Mouse (Mus musculus) CD8-positive naive resting alpha-beta T cell, adult 2 months (primary cell): ENCODE data around the gene St6gal1.
A peak's percentile ranks its signal among the peaks of the same experiment; 100 is the strongest.

ENCODE experiments used
- DNase-seq, 2 experiments: peaks; one replicate each; pipeline ENCODE4 v3.0.0; 2022; ENCODE audit warnings: low read depth in 2 of 2, low spot score in 2 of 2

The St6gal1 gene

DNA sequence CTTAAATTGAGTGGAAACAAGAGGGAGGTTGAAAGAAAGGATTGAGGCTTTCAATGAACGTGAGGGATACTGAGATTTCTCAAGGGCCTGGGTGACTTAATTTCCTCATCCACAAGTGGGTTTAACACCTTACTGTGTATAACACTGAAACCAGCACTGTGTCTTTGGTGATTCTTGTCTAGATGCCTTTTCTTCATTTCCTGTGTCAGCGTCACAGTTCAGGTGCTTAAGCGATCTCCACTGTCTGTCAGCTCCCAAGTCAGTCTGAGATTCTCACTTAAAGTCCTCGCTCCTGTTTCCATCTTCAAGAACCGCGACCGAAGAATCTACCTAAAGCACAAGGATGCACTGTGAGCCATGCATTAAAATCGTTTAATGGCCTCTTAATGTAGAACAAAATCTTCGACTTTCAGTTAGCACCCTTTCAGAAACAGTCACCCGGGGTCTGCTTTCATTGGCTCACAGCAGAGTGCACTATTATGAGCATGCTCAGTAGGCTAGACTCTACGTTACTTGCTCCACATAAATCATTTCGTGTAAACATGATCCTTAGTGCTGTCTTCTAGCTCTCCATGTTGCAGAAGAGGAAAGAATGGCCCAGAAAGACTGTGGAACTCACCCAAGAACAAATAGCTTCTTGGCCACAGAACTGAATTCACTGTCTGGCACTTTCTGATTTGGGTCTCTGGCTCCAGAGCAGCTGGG lies 1.2 kb upstream of the St6gal1 start:
- DNase-seq = peak; percentile 24 to 28

DNA sequence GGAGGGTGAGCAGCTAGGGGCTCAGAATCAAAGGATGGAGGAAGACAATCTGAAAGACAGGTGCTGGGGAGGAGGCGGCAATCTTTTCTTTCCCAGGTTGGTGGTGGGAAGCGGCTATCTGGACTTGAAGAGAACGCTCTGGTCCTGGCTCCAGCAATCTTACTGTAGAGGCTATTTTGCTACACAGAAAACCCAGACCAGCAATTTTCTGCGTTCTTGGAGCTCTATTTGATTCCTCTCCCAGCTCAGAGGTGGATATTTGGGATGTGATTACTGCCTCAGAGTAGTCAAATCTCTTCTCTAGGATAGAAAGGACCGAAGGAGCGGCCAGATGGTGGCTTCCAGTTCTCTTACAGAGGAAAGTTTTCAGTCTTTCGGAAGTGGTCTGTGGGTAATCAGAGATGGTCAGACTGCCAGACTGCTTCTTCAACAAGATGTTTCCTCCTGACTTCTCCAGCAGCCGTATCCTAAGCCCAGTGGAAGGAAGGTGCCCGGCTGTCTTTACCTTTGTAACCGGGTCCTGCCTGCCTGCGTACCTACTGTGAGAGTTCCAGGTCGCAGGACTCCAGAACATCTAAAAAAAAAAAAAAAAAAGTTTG lies 570 bp upstream of the St6gal1 start:
- peak; percentile 8 to 31 for DNase-seq

DNA sequence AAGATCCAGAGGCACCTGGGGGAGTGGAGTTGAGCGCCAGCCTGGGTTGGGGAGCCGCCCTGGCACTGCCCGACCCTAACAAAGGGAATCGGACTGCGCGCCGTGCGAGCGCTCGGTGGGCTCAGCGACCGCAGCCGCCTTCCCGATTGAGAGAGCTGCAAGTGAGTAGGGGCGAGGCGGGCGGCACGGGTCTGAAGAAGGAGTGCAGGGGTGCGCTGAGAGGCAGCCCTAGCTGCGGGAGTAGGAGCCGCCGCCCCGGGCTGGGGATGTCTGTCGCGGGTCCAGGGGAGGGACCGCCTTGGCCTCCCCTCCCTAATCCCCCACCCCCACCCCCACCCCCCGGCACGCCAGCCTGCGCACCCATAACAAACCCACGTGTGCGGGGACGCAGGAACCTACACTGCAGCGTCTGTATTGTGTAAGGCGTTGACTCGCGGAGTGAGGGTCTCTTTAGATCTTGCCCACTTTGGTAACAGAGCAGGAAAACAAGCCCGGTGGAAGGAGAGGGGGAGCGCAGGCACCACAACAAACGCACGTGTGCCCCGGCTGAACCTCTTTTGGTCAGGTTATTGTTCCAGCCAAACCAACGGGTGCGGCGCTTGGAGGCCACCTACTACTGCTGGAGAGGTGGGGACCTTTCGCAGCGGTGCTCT lies 655 bp downstream of the St6gal1 start:
- peak; percentile 52 to 64 for DNase-seq

DNA sequence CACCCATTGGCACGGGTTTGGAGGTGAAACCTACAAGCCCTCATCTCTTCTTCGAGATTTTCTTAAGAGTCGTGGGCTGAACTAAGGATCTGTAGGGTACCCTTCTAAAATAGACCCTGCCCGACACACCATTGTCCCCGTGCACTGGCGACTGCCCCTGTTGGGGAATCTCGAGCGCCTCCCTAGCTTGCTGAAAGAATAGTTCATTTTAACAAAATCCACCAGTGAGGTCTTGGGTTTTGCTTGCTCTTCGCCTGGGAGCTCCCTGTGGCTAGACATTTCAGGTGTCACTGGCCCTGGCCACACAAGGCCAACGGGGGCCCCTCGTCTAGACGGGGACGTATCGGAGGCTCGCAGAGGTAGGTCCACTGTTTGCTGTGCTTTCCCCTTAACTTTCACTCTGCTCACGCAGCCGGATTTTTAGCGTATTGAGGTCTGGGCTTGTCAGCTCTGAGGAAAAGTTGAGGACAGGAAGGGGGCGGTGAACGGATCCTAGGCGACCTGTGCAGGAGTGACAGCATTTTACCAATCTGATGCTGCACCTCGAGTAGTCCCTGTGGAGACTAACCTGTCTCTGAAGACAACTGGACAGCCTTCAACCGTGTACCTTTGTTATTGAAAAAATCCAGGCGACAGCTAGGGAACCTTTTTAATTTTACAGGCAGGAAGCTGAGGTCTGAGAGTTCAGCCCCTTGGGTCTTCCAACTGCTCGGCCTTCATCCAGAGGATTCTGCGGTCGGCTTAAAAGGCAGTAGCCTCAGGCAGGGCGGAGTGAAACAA lies 1.5 kb downstream of the St6gal1 start:
- peak; percentile 52 to 67 for DNase-seq

DNA sequence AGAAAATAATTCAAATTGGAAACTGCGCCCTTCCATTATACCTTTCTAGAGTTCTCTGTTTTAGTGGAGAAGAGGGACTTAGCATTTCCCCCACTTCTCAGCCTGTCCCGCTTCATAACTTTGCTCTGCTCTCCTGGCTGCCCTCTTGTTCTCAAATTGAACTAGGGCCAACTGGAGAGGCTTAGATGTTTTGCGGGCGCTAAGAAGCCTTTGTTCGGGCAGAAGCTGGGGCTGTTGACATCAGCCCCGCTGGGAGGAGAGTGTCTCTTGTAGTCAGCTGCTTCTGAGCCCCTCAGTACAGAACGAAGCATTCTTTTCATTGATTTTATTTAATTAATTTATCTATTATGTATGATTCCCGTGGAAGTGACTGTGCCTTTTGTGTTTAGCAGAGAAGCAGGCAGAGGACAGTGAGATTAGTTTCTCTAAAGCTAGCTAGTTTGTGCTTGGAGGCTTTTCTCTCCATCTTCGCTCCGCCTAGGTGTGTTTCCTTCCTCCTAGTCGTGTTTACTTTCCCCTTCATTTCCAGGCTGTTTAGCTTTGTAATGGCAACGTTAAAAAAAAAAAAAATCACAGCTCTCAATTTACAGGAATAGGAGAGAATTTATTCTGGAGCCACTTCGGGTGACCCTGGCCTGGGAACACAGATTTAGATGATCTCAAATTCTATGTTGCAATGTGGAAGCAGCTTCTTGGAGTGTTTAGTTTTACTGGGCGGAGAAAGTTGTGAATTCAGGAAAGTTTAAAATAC lies 2.2 kb downstream of the St6gal1 start:
- DNase-seq = peak; percentile 46 to 57

DNA sequence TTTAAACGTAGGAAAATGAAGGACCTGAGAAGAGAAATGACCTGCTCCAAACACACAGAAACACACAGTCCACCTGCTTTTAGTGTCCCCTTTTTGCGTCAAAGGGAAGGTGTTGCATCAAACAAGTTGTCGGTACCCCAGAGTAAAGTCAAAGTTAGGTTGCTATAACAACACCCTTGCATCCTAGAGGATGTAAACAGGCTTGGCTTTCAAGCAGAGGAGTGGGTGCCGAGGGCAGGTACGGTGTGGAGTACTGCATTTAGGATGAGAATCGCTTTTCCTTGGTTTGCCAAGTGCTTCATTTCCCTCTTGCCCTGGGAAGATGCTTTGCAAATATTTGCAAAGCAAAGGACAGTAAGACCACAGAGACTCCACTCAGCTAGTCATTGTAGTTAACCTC lies 3.3 kb downstream of the St6gal1 start:
- DNase-seq = no peak

DNA sequence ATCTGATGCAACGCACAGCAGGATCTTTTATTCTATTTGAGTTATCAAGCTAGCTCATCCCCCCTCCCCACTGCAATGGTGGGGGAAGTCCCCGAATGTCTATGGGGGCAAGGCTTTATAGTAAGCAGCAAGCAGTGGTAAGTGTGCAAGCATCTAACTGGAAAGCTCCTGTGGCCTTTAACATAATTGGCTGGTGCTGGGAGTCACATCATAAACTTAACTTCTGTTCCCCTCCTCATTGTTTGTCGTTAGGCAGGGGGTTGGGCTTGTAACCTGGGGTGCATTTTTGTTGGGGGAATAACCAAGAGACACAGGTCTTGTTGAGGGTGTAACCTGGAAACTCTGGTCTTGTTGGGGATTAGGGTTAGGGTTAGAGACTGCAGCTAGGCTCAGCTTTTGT lies 3.9 kb downstream of the St6gal1 start:
- peak; percentile 14 to 19 for DNase-seq

GRCm38 (mm10) chr16:23229945-23230344 lies 5.4 kb downstream of the St6gal1 start:
- DNase-seq = no peak

DNA sequence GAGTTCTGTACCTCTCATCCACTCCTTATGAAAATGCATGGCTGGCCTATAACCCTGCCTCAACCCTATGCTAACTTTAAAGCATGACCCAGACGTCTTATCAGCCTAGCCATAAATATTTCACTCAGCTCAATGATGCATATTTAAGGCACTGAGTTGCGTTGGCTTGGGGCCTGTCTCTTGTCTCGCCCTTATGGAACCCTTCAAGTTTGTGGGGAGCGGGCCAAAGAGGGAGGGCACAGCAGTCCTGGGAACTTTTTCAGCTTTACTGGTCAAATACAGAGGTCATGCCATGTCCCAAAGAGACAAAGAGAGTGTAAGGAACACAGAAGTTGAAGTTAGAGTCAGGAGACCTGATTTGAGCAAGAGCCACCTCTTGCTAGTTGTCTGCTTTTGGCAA lies 6.6 kb downstream of the St6gal1 start:
- DNase-seq = no peak

- no peak for DNase-seq
Measured at GRCm38 (mm10) chr16:23232691-23233090, 8.2 kb downstream of the St6gal1 start.

- no peak for DNase-seq
Measured at GRCm38 (mm10) chr16:23233496-23233895, 9.0 kb downstream of the St6gal1 start.

DNA sequence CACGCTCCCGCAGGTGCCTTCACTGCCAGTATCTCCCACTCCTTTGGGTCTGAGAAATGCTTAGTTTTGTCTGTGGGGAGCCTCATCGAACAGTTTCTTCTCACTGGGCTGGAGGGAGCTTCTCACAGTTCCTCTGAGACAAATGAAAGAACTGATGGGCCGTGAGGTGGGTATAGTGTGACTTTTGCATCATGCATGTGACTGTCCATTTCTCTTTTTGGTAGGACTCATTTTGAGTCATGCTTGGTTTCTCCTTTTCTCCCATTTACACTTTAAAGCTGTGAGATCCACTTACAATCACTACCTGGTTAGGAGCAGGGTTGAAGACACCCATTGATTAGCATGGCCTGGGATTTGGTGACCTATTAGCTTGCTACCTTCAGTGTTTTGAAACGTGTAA lies 10.0 kb downstream of the St6gal1 start:
- DNase-seq = no peak

DNA sequence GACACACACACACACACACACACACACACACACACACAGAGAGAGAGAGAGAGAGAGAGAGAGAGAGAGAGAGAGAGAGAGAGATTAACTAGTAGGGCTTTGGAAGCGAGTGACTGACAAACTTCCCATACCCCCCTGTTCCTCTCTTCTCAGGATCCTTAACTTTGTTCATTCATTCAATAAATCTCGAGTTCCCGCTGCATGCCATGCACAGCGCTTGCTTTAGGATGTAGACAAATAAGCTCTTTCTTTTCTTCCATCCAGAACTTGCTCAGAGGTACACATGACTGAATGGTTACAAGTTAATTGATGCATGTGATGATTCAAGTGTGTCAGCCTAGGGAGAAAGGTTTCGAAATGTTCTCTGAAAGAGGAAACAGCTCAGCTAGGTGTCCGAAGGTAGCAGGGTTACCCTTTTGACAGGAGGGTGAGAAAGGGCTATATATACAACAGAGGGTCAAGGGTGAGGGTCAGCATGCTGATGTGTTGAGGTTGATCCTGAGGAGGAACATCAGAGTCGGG lies 10.7 kb downstream of the St6gal1 start:
- no peak for DNase-seq

DNA sequence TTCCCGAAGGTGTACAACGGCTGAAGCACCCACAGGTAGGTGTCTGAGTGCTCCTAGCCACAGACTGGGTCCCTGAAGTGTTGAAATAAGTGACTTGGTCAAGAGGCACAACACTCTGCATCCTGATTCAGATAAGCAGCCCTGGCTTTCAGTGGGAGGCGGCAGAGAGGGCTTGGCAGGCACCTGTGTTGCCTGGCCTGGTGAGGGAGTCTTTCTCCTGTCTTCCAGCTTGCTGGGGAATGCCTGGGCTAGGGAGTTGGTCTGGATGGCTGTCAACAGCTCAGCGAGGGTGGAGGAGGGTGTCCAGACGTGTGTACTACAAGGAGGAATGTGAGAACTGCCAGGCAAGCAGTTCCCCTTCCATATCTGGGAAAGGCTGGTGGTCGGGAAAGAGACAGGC lies 15.0 kb downstream of the St6gal1 start:
- no peak for DNase-seq

DNA sequence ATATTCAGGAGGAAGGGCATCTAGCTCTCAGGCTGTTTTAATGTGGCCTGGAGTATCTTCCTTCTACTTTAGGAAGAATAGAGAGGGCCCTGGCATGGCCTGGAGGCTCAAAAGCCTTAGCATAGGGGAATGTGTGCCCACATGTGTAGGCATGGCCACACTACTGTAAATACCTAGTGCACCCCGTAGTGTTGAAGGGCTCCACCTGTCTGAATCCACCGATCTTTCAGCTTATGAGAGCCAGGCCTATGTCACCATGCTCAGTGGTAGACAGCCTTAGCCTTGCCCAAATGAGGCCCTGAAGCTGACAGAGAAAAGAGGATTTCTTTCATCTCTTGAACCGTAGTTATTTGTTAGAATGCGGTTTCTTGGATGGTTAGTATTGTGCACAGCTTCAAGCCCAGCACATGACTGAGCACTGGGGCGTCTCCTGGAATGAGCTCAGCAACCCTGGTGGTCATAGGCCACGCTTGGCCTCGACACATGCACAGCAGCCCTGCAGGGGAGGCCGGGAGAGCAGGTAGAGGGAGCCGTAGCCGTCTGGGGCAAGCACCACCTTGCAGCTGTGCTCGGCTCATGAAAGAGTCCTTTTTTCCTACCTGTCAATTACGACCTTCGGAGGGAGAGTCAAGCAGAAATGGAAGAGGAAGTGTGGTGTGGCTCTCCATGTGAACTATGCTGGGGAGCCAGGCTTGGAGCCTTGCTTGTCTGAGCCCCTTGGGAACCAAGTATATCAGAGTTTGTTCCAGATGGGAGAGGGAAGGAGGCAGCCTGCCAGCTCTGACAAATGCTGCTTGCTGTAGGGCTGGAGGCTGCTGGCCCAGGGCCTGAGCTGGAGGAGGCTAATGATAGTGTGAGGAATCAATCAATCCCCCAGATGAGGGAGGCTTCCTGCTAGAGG lies 15.8 kb downstream of the St6gal1 start:
- DNase-seq = no peak

DNA sequence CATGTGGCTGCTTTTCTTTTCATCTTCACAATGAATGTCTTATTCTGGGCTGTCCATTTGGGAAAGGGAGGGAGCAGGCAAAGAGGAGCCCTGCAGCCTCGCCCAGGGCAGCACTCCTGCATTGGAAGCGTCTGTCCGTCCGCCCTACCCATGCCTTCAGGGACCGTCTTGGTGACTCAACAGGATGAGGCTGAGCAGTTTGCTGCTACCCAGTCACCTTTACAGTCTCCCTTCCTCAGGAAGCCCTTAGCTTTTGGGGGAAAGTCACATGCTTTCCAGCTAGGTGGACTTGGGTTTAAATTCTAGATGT lies 16.4 kb downstream of the St6gal1 start:
- DNase-seq = no peak

- DNase-seq = no peak
Measured at GRCm38 (mm10) chr16:23243726-23244425, 19.3 kb downstream of the St6gal1 start.

DNA sequence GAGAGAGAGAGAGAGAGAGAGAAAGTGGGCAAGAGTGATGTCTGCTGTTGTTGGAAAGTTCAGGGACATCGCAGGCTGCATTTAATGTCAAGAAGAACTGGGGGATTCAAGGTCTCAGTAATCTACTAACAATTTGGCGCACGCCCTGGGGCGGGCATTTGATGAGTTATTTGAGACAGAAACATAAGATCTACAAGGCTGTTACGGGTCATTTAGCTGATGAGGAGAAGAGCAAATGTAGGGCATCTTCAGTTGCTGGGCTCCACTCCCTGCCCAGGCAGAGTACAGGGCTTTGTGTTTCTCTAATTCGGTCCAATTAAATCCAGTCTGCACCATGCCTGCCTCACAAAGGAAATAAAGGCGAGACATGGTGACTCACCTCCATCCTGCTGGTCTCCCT lies 19.9 kb downstream of the St6gal1 start:
- no peak for DNase-seq

GRCm38 (mm10) chr16:23249285-23249684 lies 24.7 kb downstream of the St6gal1 start:
- DNase-seq = no peak
